8 mouse cellular contexts compared by ENCODE assay signal in the genomic region with DNA sequence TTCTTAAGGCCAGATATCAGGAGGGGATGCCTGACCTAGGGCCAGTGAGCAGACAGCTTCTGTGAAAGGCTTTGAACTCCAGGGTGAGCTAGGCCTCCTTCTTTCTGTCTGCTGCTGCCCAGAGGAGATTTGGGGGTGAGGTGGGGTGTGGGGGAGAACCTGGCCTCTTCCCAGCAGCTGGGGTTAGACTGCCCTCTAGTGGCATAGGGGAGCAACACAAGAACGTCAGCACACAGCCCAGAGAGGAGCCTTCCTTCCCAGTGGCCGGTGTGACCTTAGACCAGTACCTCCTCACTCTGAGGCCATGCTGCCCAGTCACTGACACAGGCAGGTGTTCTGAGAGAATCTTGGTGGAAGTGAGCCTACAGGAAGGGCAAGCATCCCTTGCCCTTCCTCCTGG. TPM values are rescaled to one million over a fixed set of nuclear protein-coding genes. Genes with fewer than 3 reads are reported as not detected.
DNase-seq lines count a peak whose midpoint lies in the region; ATAC-seq lines count a peak whose summit lies in the region.
"Had no signal": no experiment of that assay in that cellular context is flagged by ENCODE, and none has a peak within 500 bp of the region (broad histone marks: within the 10 kb centered on the region; RNA-seq: fewer than 3 reads in every experiment).

No protein-coding gene starts in this region.

- 0% methylated on average over 2 of the region's 2 CpGs for WGBS in embryonic facial prominence, embryonic 11.5 days
- WGBS in limb, embryonic 10.5 days, result 7% methylated on average over 2 of the region's 2 CpGs

- peak; percentile 77 to 84 for DNase-seq in layer of hippocampus, postnatal 10 days (ENCODE audit: low spot score in 2 of 2)
- DNase-seq in layer of hippocampus, adult 9-10 months (ENCODE audit: low spot score), result no peak
- DNase-seq in ES-CJ7 (ENCODE audit: low read depth, low spot score), result peak; percentile 53
- peak; percentile 59 for DNase-seq in adrenal gland, postnatal 25 days
- peak; percentile 66 for DNase-seq in embryonic facial prominence, embryonic 11.5 days (ENCODE audit: low spot score)
- DNase-seq in limb, embryonic 10.5 days (ENCODE audit: low spot score), result peak; percentile 71
- DNase-seq in retina, postnatal 1 day, result peak; percentile 81

- peaks cover 43% of the 10 kb centered on the region for H3K27me3 ChIP-seq in embryonic facial prominence, embryonic 11.5 days (ENCODE audit: control insufficient read depth, insufficient read depth, low read length)
- H3K27me3 ChIP-seq in limb, embryonic 10.5 days (ENCODE audit: low read depth, poor library complexity, severe bottlenecking), result peaks cover 96% of the 10 kb centered on the region

- no peaks in the 10 kb centered on the region for H3K36me3 ChIP-seq in embryonic facial prominence, embryonic 11.5 days (replicated peaks; ENCODE audit: control insufficient read depth, insufficient read depth, low read depth, low read length)
- H3K36me3 ChIP-seq in limb, embryonic 10.5 days, result no peaks in the 10 kb centered on the region
- H3K36me3 ChIP-seq: limb, embryonic 15.5 days had no signal

- ATAC-seq in embryonic facial prominence, embryonic 11.5 days (replicated peaks; ENCODE audit: insufficient number of reproducible peaks, low FRiP score, low TSS enrichment, low read depth), result no peak

- H3K27ac ChIP-seq in embryonic facial prominence, embryonic 11.5 days (replicated peaks; ENCODE audit: low read depth, low read length), result no peak overlapping the region
- H3K27ac ChIP-seq in limb, embryonic 10.5 days, result no peak overlapping the region
- H3K27ac ChIP-seq: limb, embryonic 15.5 days had no signal

- no peak overlapping the region for H3K4me3 ChIP-seq in embryonic facial prominence, embryonic 11.5 days (ENCODE audit: low read depth, low read length)
- no peak overlapping the region for H3K4me3 ChIP-seq in limb, embryonic 10.5 days
- H3K4me3 ChIP-seq: limb, embryonic 15.5 days had no signal

- H3K9me3 ChIP-seq in embryonic facial prominence, embryonic 11.5 days (replicated peaks; ENCODE audit: control insufficient read depth, low read length), result no peaks in the 10 kb centered on the region
- H3K9me3 ChIP-seq in limb, embryonic 10.5 days (replicated peaks), result no peaks in the 10 kb centered on the region
- H3K9me3 ChIP-seq: limb, embryonic 15.5 days had no signal

- no peak overlapping the region for H3K4me2 ChIP-seq in embryonic facial prominence, embryonic 11.5 days (ENCODE audit: low read depth, low read length)
- H3K4me2 ChIP-seq: limb, embryonic 15.5 days had no signal

- H3K9ac ChIP-seq in embryonic facial prominence, embryonic 11.5 days (replicated peaks; ENCODE audit: low read length), result no peak overlapping the region
- H3K9ac ChIP-seq: limb, embryonic 15.5 days had no signal

- no peaks in the 10 kb centered on the region for H3K4me1 ChIP-seq in embryonic facial prominence, embryonic 11.5 days (ENCODE audit: control insufficient read depth, insufficient read depth, low read length)
- H3K4me1 ChIP-seq in limb, embryonic 10.5 days, result peaks cover 12% of the 10 kb centered on the region

RNA-seq across cellular contexts. Expression of gene Rhbg, which starts 10.4 kb away (rescaled TPM):
- under 1 TPM in 1 of 2 experiments, not detected in 1; 0.25 TPM for total RNA-seq in layer of hippocampus, postnatal 10 days (2021)
- 4.0 and 4.4 TPM in 2 replicates for total RNA-seq in adrenal gland, postnatal 25 days (2021)
- polyA plus RNA-seq in embryonic facial prominence, embryonic 11.5 days (2014; fragmentation: Nextera tagmentation; extraction: Ambion mirVana), result 0.25 and 0.26 TPM in 2 replicates
- polyA plus RNA-seq in limb, embryonic 10.5 days (2016; fragmentation: Nextera tagmentation; extraction: Ambion mirVana), result 0.18 and 0.34 TPM in 2 replicates

RNA-seq across cellular contexts. Expression of gene Gm38392, which starts 42.9 kb away (rescaled TPM):
- total RNA-seq in layer of hippocampus, postnatal 10 days (2021), result under 1 TPM; 0.78 to 0.83 TPM
- total RNA-seq in adrenal gland, postnatal 25 days (2021), result 1.6 and 2.5 TPM in 2 replicates
- polyA plus RNA-seq in embryonic facial prominence, embryonic 11.5 days (2014; fragmentation: Nextera tagmentation; extraction: Ambion mirVana), result 0.36 TPM in 1 of 2 replicates, not detected in the other
- 0.26 TPM in 1 of 2 replicates, not detected in the other for polyA plus RNA-seq in limb, embryonic 10.5 days (2016; fragmentation: Nextera tagmentation; extraction: Ambion mirVana)

RNA-seq across cellular contexts. Expression of gene Tsacc, which starts 52.7 kb away (rescaled TPM):
- 1 to 10 TPM; 1.8 to 7.0 TPM for total RNA-seq in layer of hippocampus, postnatal 10 days (2021)
- 8.9 and 11.3 TPM in 2 replicates for total RNA-seq in adrenal gland, postnatal 25 days (2021)
- 9.8 and 13.1 TPM in 2 replicates for polyA plus RNA-seq in embryonic facial prominence, embryonic 11.5 days (2014; fragmentation: Nextera tagmentation; extraction: Ambion mirVana)
- 14.0 and 15.4 TPM in 2 replicates for polyA plus RNA-seq in limb, embryonic 10.5 days (2016; fragmentation: Nextera tagmentation; extraction: Ambion mirVana)

RNA-seq across cellular contexts. Expression of gene Cct3, which starts 52.8 kb away (rescaled TPM):
- 100 to 1,000 TPM; 198 to 208 TPM for total RNA-seq in layer of hippocampus, postnatal 10 days (2021)
- total RNA-seq in adrenal gland, postnatal 25 days (2021), result 277 and 284 TPM in 2 replicates
- 784 and 788 TPM in 2 replicates for polyA plus RNA-seq in embryonic facial prominence, embryonic 11.5 days (2014; fragmentation: Nextera tagmentation; extraction: Ambion mirVana)
- polyA plus RNA-seq in limb, embryonic 10.5 days (2016; fragmentation: Nextera tagmentation; extraction: Ambion mirVana), result 834 and 987 TPM in 2 replicates
